Mouse (Mus musculus): ENCODE measurements around the gene Map3k4.
"Not testable (repeated sequence)": the region's sequence is repeated elsewhere in the genome, so short reads cannot be mapped to it uniquely, and the experiment has no call there.

Map3k4 gene

DNA sequence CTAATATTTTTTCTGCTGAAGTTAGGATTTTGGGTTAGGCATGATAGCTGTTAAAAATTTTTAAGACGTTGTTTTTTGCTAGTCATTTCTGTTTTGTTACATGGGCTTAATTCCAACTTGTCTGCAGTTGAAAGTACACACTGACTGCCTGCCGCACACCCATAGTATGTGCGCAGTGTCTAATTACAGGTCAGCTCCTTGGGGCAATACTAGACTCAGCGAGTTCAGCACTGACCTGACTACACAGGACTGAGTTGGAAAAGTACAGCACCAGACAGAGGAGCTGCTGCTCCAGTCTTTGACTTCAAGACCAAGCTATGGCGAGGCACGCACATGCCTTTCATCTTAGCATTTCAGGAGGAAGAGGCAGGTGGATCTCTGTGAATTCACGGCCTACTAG lies 24.2 kb downstream of the Map3k4 start:
- Histone ChIP-seq H3K36me3 (ENCODE audit: control insufficient read depth, insufficient read depth, low read length, poor library complexity, severe bottlenecking) (no peaks in the 10 kb centered on the region), H3K27me3 (ENCODE audit: control insufficient read depth, insufficient read depth, low read length, poor library complexity, severe bottlenecking) (no peaks in the 10 kb centered on the region)
- no peak for DNase-seq (ENCODE audit: low read depth, low spot score)

DNA sequence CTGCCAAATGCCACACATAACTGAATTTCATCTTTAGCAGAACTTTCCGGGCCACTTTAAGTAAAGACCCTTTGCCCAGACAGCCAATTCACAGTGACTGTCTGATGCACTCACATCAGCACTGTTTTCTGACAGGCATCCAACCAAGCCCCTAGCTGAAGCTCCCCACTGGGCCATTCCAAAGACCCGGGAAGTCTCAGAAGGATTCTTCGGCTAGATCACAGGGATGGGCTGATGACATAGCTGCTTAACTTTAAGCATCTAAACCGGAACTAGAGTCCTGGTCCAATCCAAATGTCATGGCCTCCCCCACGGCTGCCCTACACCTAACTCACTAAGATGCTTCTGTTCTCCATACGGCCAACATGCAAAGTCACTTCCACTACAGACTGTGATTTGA lies 25.0 kb downstream of the Map3k4 start:
- Histone ChIP-seq H3K27me3 (ENCODE audit: control insufficient read depth, insufficient read depth, low read length, poor library complexity, severe bottlenecking) (no peaks in the 10 kb centered on the region), H3K36me3 (ENCODE audit: control insufficient read depth, insufficient read depth, low read length, poor library complexity, severe bottlenecking) (no peaks in the 10 kb centered on the region)
- no peak for DNase-seq (ENCODE audit: low read depth, low spot score)

DNA sequence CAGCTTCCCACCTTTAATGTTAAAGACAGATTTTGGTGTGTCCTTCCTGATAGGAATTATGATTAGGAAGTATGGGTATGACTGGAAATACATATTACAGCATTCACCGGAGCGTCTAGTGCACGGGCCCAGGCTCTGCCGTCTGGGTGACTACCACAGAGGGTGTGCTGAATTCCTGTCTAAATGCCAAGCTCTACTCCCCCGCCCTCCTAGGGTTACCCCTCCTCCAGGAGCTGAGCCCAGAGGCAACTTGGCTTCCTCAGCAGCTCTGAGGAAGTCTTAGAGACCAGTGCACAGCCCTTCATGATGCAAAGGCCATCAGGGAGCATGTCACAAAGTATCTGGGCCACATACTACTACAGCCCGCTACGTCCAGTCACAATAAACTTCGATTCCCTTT lies 25.7 kb downstream of the Map3k4 start:
- H3K27me3 ChIP-seq (ENCODE audit: control insufficient read depth, insufficient read depth, low read length, poor library complexity, severe bottlenecking): no peaks in the 10 kb centered on the region
- H3K36me3 ChIP-seq (ENCODE audit: control insufficient read depth, insufficient read depth, low read length, poor library complexity, severe bottlenecking): no peaks in the 10 kb centered on the region
- no peak for DNase-seq (ENCODE audit: low read depth, low spot score)

DNA sequence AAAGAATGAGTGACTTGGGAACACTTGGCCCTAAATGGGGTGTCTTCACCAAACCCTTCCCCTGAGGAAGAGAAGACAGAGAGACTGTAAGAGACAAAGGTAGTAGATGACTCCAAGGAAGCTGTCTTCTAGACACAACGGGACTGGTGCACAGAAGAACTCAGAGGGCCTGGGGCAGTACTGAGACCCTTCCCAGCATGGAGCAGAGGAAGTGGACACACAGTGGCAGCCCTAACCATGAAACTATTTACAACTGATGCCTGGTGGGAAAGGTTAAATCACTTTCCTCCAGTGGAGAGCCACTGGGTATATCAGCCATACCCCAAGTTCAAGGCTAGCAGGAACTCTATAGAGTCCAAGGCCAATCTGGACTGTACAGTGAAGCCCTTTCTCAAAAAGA lies 26.2 kb downstream of the Map3k4 start:
- Histone ChIP-seq H3K36me3 (ENCODE audit: control insufficient read depth, insufficient read depth, low read length, poor library complexity, severe bottlenecking) (no peaks in the 10 kb centered on the region), H3K27me3 (ENCODE audit: control insufficient read depth, insufficient read depth, low read length, poor library complexity, severe bottlenecking) (no peaks in the 10 kb centered on the region)
- DNase-seq (ENCODE audit: low read depth, low spot score): no peak

DNA sequence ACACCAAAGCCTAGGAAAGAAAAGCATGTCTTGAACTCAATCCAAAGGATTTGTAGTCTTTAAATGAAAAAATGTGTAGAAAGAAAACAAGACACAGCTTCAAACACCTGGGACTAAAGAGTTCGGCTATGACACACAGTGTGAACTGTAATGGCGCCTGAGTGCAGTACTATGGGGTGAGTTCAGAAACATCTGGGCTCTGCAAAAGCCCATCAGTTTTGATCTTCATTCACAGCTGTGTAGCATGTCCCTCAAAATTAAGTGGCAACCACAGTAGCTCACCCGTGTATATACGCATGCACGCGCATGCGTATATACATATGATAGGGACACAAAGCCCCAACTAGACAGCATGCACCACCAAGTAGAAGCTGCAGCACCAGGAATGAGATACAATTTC lies 27.4 kb downstream of the Map3k4 start:
- DNase-seq (ENCODE audit: low read depth, low spot score): no peak
- H3K27me3 ChIP-seq (ENCODE audit: control insufficient read depth, insufficient read depth, low read length, poor library complexity, severe bottlenecking): no peaks in the 10 kb centered on the region
- no peaks in the 10 kb centered on the region for H3K36me3 ChIP-seq (ENCODE audit: control insufficient read depth, insufficient read depth, low read length, poor library complexity, severe bottlenecking)

DNA sequence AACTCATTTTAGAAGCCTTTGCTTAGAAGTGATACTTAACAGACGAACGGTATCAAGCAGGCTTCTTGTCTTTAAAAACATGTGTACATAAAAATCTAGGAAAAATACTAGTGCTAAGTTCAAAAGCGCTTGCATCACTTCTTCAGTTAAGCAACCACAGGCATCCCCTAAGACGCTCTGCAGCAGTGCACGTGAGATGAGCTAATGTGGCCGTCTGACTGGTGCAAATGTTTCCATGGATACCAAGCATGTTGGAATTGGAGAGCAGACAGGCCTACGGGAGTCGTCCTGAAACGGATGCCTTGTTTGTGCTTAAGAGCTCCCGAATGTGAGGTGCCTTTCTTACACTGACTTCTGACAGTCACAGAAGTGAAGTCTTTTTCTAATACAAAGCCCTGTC lies 27.9 kb downstream of the Map3k4 start:
- no peaks in the 10 kb centered on the region for H3K27me3 ChIP-seq (ENCODE audit: control insufficient read depth, insufficient read depth, low read length, poor library complexity, severe bottlenecking)
- DNase-seq (ENCODE audit: low read depth, low spot score): no peak
- H3K36me3 ChIP-seq (ENCODE audit: control insufficient read depth, insufficient read depth, low read length, poor library complexity, severe bottlenecking): no peaks in the 10 kb centered on the region

DNA sequence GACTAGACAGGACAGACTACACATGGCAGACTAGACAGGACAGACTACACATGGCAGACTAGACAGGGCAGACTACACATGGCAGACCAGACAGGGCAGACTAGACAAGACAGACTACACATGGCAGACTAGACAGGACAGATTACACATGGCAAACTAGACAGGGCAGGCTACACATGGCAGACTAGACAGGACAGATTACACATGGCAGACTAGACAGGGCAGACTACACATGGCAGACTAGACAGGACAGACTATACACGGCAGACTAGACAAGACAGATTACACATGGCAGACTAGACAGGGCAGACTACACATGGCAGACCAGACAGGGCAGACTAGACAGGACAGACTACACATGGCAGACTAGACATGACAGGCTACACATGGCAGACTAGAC lies 28.8 kb downstream of the Map3k4 start:
- DNase-seq (ENCODE audit: low read depth, low spot score); H3K27me3 ChIP-seq (ENCODE audit: control insufficient read depth, insufficient read depth, low read length, poor library complexity, severe bottlenecking); H3K36me3 ChIP-seq (ENCODE audit: control insufficient read depth, insufficient read depth, low read length, poor library complexity, severe bottlenecking): not testable (repeated sequence)

DNA sequence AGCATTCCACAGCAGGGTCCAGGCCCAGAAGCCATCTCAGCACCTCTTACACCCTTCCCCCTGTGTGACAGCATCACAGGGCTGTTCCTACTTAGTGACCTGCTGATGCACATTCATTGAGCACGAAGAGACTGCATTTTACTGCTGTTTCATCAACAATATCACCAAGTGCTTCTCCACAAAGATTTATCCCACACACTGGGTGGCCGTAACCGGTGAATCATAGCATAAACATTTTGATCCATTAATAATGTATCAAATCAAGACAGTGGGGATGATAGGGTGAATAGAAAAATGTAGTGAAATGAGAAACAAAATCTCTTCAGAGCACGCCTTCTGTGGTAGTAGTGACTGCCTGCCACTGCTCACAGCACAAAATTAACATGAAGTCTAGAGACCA lies 29.7 kb downstream of the Map3k4 start:
- Histone ChIP-seq H3K27me3 (ENCODE audit: control insufficient read depth, insufficient read depth, low read length, poor library complexity, severe bottlenecking) (no peaks in the 10 kb centered on the region), H3K36me3 (ENCODE audit: control insufficient read depth, insufficient read depth, low read length, poor library complexity, severe bottlenecking) (no peaks in the 10 kb centered on the region)
- no peak for DNase-seq (ENCODE audit: low read depth, low spot score)

DNA sequence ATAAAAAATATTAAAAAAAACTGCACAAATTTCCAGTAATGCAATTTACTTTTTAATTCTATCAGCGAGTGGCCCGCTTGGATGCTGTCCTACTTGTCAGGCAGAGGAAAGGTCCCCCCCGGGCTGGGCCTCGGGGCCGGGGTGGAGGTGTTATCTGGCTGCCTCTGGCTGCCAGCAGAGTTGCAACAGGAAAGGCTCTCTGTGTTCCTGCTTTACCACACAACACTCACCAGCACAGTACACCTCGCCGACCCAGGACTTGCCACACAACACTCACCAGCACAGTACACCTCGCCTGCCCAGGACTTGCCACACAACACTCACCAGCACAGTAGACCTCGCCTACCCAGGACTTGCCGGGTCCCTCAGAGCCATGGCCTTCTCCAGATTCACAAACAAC lies 38.8 kb downstream of the Map3k4 start:
- no peaks in the 10 kb centered on the region for H3K27me3 ChIP-seq (ENCODE audit: control insufficient read depth, insufficient read depth, low read length, poor library complexity, severe bottlenecking)
- DNase-seq (ENCODE audit: low read depth, low spot score): no peak
- no peaks in the 10 kb centered on the region for H3K36me3 ChIP-seq (ENCODE audit: control insufficient read depth, insufficient read depth, low read length, poor library complexity, severe bottlenecking)

DNA sequence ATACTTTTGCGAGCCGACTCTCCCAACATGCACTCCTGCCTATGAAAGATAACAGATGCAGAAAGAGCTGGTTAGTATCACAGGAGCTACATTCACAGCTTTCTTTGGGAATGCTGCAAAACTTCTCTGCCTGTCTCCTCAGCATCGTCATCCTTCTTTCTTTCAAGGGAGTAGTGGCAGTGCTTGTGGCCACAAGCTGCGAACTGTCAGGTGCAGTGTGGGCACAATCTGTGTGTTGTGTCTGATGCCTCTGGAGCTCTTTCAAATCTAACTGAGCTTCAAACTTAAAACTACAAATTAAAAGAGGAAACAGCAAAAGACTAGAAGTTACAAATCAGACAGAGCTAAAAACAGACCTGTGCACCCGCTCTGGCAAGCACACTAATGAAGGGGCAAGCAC lies 40.5 kb downstream of the Map3k4 start:
- no peak for DNase-seq (ENCODE audit: low read depth, low spot score)
- Histone ChIP-seq H3K36me3 (ENCODE audit: control insufficient read depth, insufficient read depth, low read length, poor library complexity, severe bottlenecking) (no peaks in the 10 kb centered on the region), H3K27me3 (ENCODE audit: control insufficient read depth, insufficient read depth, low read length, poor library complexity, severe bottlenecking) (no peaks in the 10 kb centered on the region)

DNA sequence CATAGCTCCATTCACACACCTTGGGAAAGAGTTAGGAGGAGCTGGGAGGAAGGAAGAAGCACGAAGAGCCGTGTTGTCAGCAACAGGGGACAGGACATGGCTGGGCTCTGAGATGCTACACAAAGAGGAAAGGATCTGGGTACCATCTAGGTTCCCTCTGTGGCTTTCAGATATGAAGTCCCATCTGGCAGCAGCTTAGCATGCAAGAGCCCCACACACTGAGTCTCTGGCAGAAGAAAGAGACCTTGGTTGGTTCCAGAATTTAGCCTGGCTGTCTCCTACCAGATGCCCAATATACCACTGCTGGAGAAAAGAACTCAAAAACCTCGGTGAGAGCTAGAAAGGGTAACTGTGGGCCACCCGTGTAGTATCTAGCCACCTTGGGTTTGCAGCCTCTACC lies 41.3 kb downstream of the Map3k4 start:
- Histone ChIP-seq H3K36me3 (ENCODE audit: control insufficient read depth, insufficient read depth, low read length, poor library complexity, severe bottlenecking) (no peaks in the 10 kb centered on the region), H3K27me3 (ENCODE audit: control insufficient read depth, insufficient read depth, low read length, poor library complexity, severe bottlenecking) (no peaks in the 10 kb centered on the region)
- DNase-seq (ENCODE audit: low read depth, low spot score): no peak

DNA sequence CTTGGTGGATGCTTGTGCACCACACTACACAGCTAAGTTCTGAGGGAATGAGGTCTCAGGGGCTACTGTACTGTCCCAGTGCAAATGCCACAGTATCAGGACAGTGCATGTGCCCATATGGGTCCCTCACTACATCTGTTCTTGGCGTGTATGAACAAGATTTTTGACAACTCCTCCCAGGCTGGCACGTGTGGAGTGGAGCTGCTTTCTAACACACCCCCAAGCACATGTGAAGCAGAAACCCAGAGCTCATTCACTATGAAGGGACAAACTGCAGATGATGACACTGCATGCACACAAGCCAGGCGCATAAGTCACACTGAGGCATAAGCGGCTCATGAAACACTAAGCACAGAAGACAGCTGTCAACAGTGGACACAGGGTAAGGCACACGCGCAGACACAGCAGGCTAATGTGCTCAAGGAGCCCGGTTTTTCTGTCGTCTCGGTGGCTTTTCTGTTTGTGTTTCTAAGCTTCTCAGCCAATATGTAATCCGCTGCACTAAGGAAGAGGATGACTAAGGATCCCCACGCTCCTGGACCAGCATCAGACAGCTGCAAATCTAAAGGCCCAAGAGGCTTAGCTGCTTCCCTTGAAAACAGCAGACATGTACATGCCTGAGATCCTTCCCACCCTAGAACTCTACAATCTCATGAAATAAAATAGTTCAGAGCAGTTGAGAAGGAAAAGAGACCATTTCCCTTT lies 41.9 kb downstream of the Map3k4 start:
- H3K27me3 ChIP-seq (ENCODE audit: control insufficient read depth, insufficient read depth, low read length, poor library complexity, severe bottlenecking): no peaks in the 10 kb centered on the region
- DNase-seq (ENCODE audit: low read depth, low spot score): no peak
- peaks cover 2% of the 10 kb centered on the region; the same call in 1 of the 2 replicates for H3K36me3 ChIP-seq (ENCODE audit: control insufficient read depth, insufficient read depth, low read length, poor library complexity, severe bottlenecking)

DNA sequence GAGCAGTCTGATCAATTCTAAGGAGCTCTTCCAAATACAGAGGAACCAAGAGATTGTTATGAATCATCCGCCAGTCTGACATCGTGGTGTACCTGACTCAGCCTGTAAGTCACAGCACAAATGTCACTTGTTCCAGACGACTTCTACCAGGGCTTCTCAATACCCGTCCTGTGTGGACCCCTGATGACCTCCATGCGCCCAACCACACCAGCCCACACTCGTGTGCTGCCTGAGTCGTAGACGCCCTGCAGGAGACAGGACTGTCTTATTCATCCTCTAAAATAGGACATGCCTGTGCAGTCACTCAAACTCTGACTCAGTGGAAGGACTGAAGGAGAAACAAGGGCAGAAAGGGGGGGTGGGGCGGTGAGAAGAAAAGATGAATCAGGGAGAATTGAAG lies 42.8 kb downstream of the Map3k4 start:
- H3K27me3 ChIP-seq (ENCODE audit: control insufficient read depth, insufficient read depth, low read length, poor library complexity, severe bottlenecking): no peaks in the 10 kb centered on the region
- DNase-seq (ENCODE audit: low read depth, low spot score): no peak
- H3K36me3 ChIP-seq (ENCODE audit: control insufficient read depth, insufficient read depth, low read length, poor library complexity, severe bottlenecking): peaks cover 9% of the 10 kb centered on the region

DNA sequence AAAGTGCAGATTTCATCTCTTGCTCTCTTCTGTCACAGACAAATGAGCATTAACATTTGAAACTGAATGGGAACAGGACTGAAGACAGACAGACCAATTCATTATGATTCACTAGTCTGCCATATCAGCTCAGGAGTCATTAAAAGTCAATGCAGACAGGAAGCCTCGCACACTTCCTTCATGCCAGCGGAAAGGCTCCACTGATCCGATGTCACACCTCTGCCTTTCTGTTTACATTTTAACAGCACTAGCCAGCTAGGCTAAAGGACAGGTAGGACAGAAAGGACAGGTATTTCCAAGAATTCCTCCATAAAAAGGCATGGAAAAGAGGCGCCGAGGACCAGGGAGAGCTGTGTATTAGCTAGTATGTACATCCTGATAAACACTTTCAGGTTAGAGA lies 45.6 kb downstream of the Map3k4 start:
- peaks cover 9% of the 10 kb centered on the region for H3K36me3 ChIP-seq (ENCODE audit: control insufficient read depth, insufficient read depth, low read length, poor library complexity, severe bottlenecking)
- no peak for DNase-seq (ENCODE audit: low read depth, low spot score)
- no peaks in the 10 kb centered on the region for H3K27me3 ChIP-seq (ENCODE audit: control insufficient read depth, insufficient read depth, low read length, poor library complexity, severe bottlenecking)

DNA sequence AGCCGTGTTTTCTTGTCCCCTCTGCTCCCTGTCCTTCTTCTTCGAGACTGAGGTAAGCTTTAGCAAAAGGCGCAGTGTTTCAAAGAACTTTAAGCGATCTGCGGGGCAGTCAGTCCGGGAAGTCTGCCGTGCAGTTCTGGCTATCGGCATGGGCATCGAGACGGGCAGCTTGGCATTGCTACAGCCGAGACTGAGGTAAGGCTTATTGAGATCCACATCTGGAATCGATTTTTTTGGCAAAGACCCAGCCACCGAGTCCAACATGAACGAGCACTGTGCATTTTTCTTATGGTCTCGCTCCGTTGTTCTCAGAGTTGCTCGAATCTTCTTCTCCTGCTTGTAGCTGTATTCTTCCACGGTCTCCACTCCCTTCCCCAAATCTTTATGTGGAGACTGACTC lies 46.8 kb downstream of the Map3k4 start:
- Histone ChIP-seq H3K36me3 (ENCODE audit: control insufficient read depth, insufficient read depth, low read length, poor library complexity, severe bottlenecking) (peaks cover 9% of the 10 kb centered on the region), H3K27me3 (ENCODE audit: control insufficient read depth, insufficient read depth, low read length, poor library complexity, severe bottlenecking) (no peaks in the 10 kb centered on the region)
- DNase-seq (ENCODE audit: low read depth, low spot score): no peak

DNA sequence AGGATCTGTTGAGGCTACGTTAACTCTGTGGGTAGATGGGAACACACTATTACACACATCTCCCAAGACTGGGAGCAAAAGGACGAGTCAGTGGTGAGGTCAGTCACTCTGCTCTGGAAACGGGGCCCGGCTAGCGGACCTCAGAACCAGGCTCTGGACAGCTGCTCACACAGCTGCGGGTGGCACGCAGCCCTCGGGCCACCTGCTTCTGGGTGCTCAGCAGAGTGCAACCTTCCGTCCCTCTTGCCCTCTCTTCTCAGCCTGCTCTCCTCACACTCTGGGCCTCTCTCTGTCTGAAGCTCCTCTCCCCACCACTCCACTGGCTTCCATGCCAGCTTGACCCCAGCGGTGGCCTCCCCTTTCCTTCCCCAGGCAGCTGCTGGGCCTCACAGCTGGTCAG lies 50.1 kb downstream of the Map3k4 start:
- no peaks in the 10 kb centered on the region for H3K27me3 ChIP-seq (ENCODE audit: control insufficient read depth, insufficient read depth, low read length, poor library complexity, severe bottlenecking)
- H3K36me3 ChIP-seq (ENCODE audit: control insufficient read depth, insufficient read depth, low read length, poor library complexity, severe bottlenecking): peaks cover 9% of the 10 kb centered on the region
- no peak for DNase-seq (ENCODE audit: low read depth, low spot score)
